ENCODE assay signal across 9 mouse cellular contexts in genomic region chr3:103734696-103735519, GRCm38 (mm10). TPM values are rescaled to one million over a fixed set of nuclear protein-coding genes. Genes with fewer than 3 reads are reported as not detected.
DNase-seq lines count a peak whose midpoint lies in the region; ATAC-seq lines count a peak whose summit lies in the region.
"Had no signal": no experiment of that assay in that cellular context is flagged by ENCODE, and none has a peak within 500 bp of the region (broad histone marks: within the 10 kb centered on the region; RNA-seq: fewer than 3 reads in every experiment).

No protein-coding gene starts in this region.

- peak overlapping the region; percentile 55 for H3K4me2 ChIP-seq in embryonic facial prominence, embryonic 15.5 days (replicated peaks)
- peak overlapping the region; percentile 68 for H3K4me2 ChIP-seq in heart, embryonic 14.5 days (ENCODE audit: low read length)
- peak overlapping the region; percentile 51; the same call in 1 of the 2 replicates for H3K4me2 ChIP-seq in midbrain, embryonic 13.5 days (replicated peaks)

- H3K27me3 ChIP-seq in embryonic facial prominence, embryonic 15.5 days: no peaks in the 10 kb centered on the region
- H3K27me3 ChIP-seq in heart, embryonic 14.5 days (ENCODE audit: control insufficient read depth, insufficient read depth, low read length): no peaks in the 10 kb centered on the region
- no peaks in the 10 kb centered on the region for H3K27me3 ChIP-seq in limb, embryonic 10.5 days (ENCODE audit: low read depth, poor library complexity, severe bottlenecking)
- peaks cover 6% of the 10 kb centered on the region; the same call in 1 of the 2 replicates for H3K27me3 ChIP-seq in midbrain, embryonic 13.5 days

- H3K36me3 ChIP-seq in embryonic facial prominence, embryonic 15.5 days: 0 out of 2 replicates have a peak, but pooled peaks cover 2% of the 10 kb centered on the region
- H3K36me3 ChIP-seq in heart, embryonic 14.5 days (ENCODE audit: control insufficient read depth, insufficient read depth, low read length): no peaks in the 10 kb centered on the region
- H3K36me3 ChIP-seq in limb, embryonic 10.5 days: peaks cover 10% of the 10 kb centered on the region
- no peaks in the 10 kb centered on the region for H3K36me3 ChIP-seq in midbrain, embryonic 13.5 days

- no peak overlapping the region for H3K9ac ChIP-seq in embryonic facial prominence, embryonic 15.5 days
- H3K9ac ChIP-seq in heart, embryonic 14.5 days (ENCODE audit: low read length): peak overlapping the region; percentile 42; the same call in 1 of the 2 replicates
- 0 out of 2 replicates have a peak overlapping the region, but pooled peaks have one; percentile 58 for H3K9ac ChIP-seq in midbrain, embryonic 13.5 days (replicated peaks)

- peak overlapping the region; percentile 96 for H3K27ac ChIP-seq in embryonic facial prominence, embryonic 15.5 days (replicated peaks)
- peak overlapping the region; percentile 72 to 85 for H3K27ac ChIP-seq in heart, embryonic 14.5 days (replicated peaks in 1 of 2; ENCODE audit: control insufficient read depth in 1 of 2, insufficient read depth in 1 of 2, low read depth in 2 of 2, low read length in 2 of 2)
- H3K27ac ChIP-seq in limb, embryonic 10.5 days: peak overlapping the region; percentile 93
- H3K27ac ChIP-seq in midbrain, embryonic 13.5 days: peak overlapping the region; percentile 67; the same call in 1 of the 2 replicates

- peak; percentile 28 for DNase-seq in adrenal gland, postnatal 14 days
- no peak for DNase-seq in adrenal gland, adult 8-10 months
- DNase-seq in limb, embryonic 10.5 days (ENCODE audit: low spot score): peak; percentile 70
- no peak for DNase-seq in urinary bladder, postnatal 25 days (ENCODE audit: low spot score)
- DNase-seq in cerebellum, adult 9-10 months: no peak

- peaks cover 69% of the 10 kb centered on the region for H3K4me1 ChIP-seq in embryonic facial prominence, embryonic 15.5 days
- H3K4me1 ChIP-seq in heart, embryonic 14.5 days (ENCODE audit: control insufficient read depth in 2 of 2, insufficient read depth in 2 of 2, low read length in 2 of 2): peaks cover 46% of the 10 kb centered on the region in 2 experiments
- peaks cover 68% of the 10 kb centered on the region for H3K4me1 ChIP-seq in limb, embryonic 10.5 days
- peaks cover 57% of the 10 kb centered on the region for H3K4me1 ChIP-seq in midbrain, embryonic 13.5 days (replicated peaks)

- 7% methylated on average over 11 of the region's 11 CpGs for WGBS in embryonic facial prominence, embryonic 15.5 days
- 14% methylated on average over 11 of the region's 11 CpGs for WGBS in heart, embryonic 14.5 days
- WGBS in limb, embryonic 10.5 days: 19% methylated on average over 11 of the region's 11 CpGs
- WGBS in midbrain, embryonic 13.5 days: 7% methylated on average over 11 of the region's 11 CpGs

- no peaks in the 10 kb centered on the region for H3K9me3 ChIP-seq in embryonic facial prominence, embryonic 15.5 days (replicated peaks)
- no peaks in the 10 kb centered on the region for H3K9me3 ChIP-seq in heart, embryonic 14.5 days (ENCODE audit: control insufficient read depth, low read length)
- H3K9me3 ChIP-seq in limb, embryonic 10.5 days (replicated peaks): no peaks in the 10 kb centered on the region
- H3K9me3 ChIP-seq in midbrain, embryonic 13.5 days: no peaks in the 10 kb centered on the region

- H3K4me3 ChIP-seq in embryonic facial prominence, embryonic 15.5 days (replicated peaks): peak overlapping the region; percentile 48
- no peak overlapping the region for H3K4me3 ChIP-seq in heart, embryonic 14.5 days (ENCODE audit: control insufficient read depth in 1 of 2, insufficient read depth in 1 of 2, low read depth in 1 of 2, low read length in 2 of 2)
- H3K4me3 ChIP-seq in limb, embryonic 10.5 days: peak overlapping the region; percentile 50
- H3K4me3 ChIP-seq in midbrain, embryonic 13.5 days (replicated peaks): no peak overlapping the region

- ATAC-seq in embryonic facial prominence, embryonic 15.5 days (ENCODE audit: insufficient number of reproducible peaks, low FRiP score, low TSS enrichment, low read depth): peak; percentile 49
- ATAC-seq in heart, embryonic 14.5 days (ENCODE audit: insufficient number of reproducible peaks, insufficient read depth, low FRiP score, low read depth): no peak
- ATAC-seq in midbrain, embryonic 13.5 days: no peak

RNA-seq across cellular contexts. Expression of gene Olfml3, which starts 2.9 kb away (rescaled TPM):
- 12.0 and 12.7 TPM in 2 replicates for total RNA-seq in adrenal gland, postnatal 14 days (2021)
- total RNA-seq in adrenal gland, adult 8-10 months (2022): 10 to 100 TPM; 14.4 to 25.6 (median 20.0) TPM
- polyA plus RNA-seq in embryonic facial prominence, embryonic 15.5 days (2015; fragmentation: Nextera tagmentation; extraction: Ambion mirVana): 70.8 and 79.0 TPM in 2 replicates
- polyA plus RNA-seq in heart, embryonic 14.5 days (2014; fragmentation: Nextera tagmentation; extraction: Ambion mirVana): 23.5 and 27.4 TPM in 2 replicates
- 10.4 and 18.0 TPM in 2 replicates for polyA plus RNA-seq in limb, embryonic 10.5 days (2016; fragmentation: Nextera tagmentation; extraction: Ambion mirVana)
- 3.3 TPM in 2 replicates for polyA plus RNA-seq in midbrain, embryonic 13.5 days (2015; fragmentation: Nextera tagmentation; extraction: Ambion mirVana)

RNA-seq across cellular contexts. Expression of gene Gm10964, which starts 4.3 kb away (rescaled TPM):
- total RNA-seq in adrenal gland, postnatal 14 days (2021): not detected in 2 replicates
- total RNA-seq in adrenal gland, adult 8-10 months (2022): not detected
- not detected in 2 replicates for polyA plus RNA-seq in embryonic facial prominence, embryonic 15.5 days (2015; fragmentation: Nextera tagmentation; extraction: Ambion mirVana)
- not detected in 2 replicates for polyA plus RNA-seq in heart, embryonic 14.5 days (2014; fragmentation: Nextera tagmentation; extraction: Ambion mirVana)
- polyA plus RNA-seq in limb, embryonic 10.5 days (2016; fragmentation: Nextera tagmentation; extraction: Ambion mirVana): not detected in 2 replicates
- not detected in 2 replicates for polyA plus RNA-seq in midbrain, embryonic 13.5 days (2015; fragmentation: Nextera tagmentation; extraction: Ambion mirVana)
- polyA plus RNA-seq: spleen, adult 2 months had no signal

RNA-seq across cellular contexts. Expression of gene Hipk1, which starts 56.5 kb away (rescaled TPM):
- 149 and 198 TPM in 2 replicates for total RNA-seq in adrenal gland, postnatal 14 days (2021)
- 100 to 1,000 TPM; 103 to 160 (median 130) TPM for total RNA-seq in adrenal gland, adult 8-10 months (2022)
- 12.4 TPM in 2 replicates for polyA plus RNA-seq in embryonic facial prominence, embryonic 15.5 days (2015; fragmentation: Nextera tagmentation; extraction: Ambion mirVana)
- polyA plus RNA-seq in heart, embryonic 14.5 days (2014; fragmentation: Nextera tagmentation; extraction: Ambion mirVana): 14.4 and 15.3 TPM in 2 replicates
- polyA plus RNA-seq in limb, embryonic 10.5 days (2016; fragmentation: Nextera tagmentation; extraction: Ambion mirVana): 8.7 and 10.6 TPM in 2 replicates
- polyA plus RNA-seq in midbrain, embryonic 13.5 days (2015; fragmentation: Nextera tagmentation; extraction: Ambion mirVana): 13.2 and 14.5 TPM in 2 replicates

Comparison
In these comparisons a context has a peak if more than half of its experiments do, and no peak if none do; other contexts are left out.
1. DNase-seq: peak in adrenal gland, postnatal 14 days (single experiment) and limb, embryonic 10.5 days (single experiment); none in adrenal gland, adult 8-10 months (single experiment), urinary bladder, postnatal 25 days (single experiment) and cerebellum, adult 9-10 months (single experiment).
2. H3K4me3 ChIP-seq: peak in embryonic facial prominence, embryonic 15.5 days (single experiment) and limb, embryonic 10.5 days (single experiment); none in heart, embryonic 14.5 days (0 of 2) and midbrain, embryonic 13.5 days (single experiment).
3. Peak in every context shown above with its lines, with median percentiles within 50 percentile points of each other: H3K27ac ChIP-seq and H3K4me2 ChIP-seq.